Mouse (Mus musculus): ENCODE data around the gene Kif17.
"Not testable (repeated sequence)": the region's sequence is repeated elsewhere in the genome, so short reads cannot be mapped to it uniquely, and the experiment has no call there.

The Kif17 gene

GRCm38 (mm10) chr4:138315781-138316180 lies 65.5 kb downstream of the Kif17 start:
- DNase-seq, result no peak

GRCm38 (mm10) chr4:138316369-138316768 lies 66.1 kb downstream of the Kif17 start:
- DNase-seq, result no peak

- peak in 1 of 2 experiments; percentile 65 for DNase-seq
Measured at GRCm38 (mm10) chr4:138318509-138319266, 68.5 kb downstream of the Kif17 start.

- DNase-seq, result peak; percentile 84 to 88
Measured at GRCm38 (mm10) chr4:138319508-138319907, 69.3 kb downstream of the Kif17 start.

GRCm38 (mm10) chr4:138320711-138321110 lies 70.5 kb downstream of the Kif17 start:
- peak in 1 of 2 experiments; percentile 32 for DNase-seq

- peak in 1 of 2 experiments; percentile 39 for DNase-seq
Measured at GRCm38 (mm10) chr4:138321488-138321887, 71.3 kb downstream of the Kif17 start.

- DNase-seq, result no peak
Measured at GRCm38 (mm10) chr4:138322692-138323091, 72.5 kb downstream of the Kif17 start.

GRCm38 (mm10) chr4:138323753-138324152 lies 73.5 kb downstream of the Kif17 start:
- DNase-seq, result peak in 1 of 2 experiments; percentile 36

GRCm38 (mm10) chr4:138324451-138324850 lies 74.2 kb downstream of the Kif17 start:
- no peak for DNase-seq

GRCm38 (mm10) chr4:138325466-138326076 lies 75.3 kb downstream of the Kif17 start:
- peak; percentile 99 for DNase-seq

GRCm38 (mm10) chr4:138326077-138326695 lies 76.0 kb downstream of the Kif17 start, which contains the start of gene Pink1:
Pink1 (minus strand) TSS chr4:138326307.
- DNase-seq, result peak; percentile 94

- DNase-seq, result not testable (repeated sequence)
Measured at GRCm38 (mm10) chr4:138327155-138327554, 76.9 kb downstream of the Kif17 start.

- no peak for DNase-seq
Measured at GRCm38 (mm10) chr4:138327891-138328470, 77.7 kb downstream of the Kif17 start.

GRCm38 (mm10) chr4:138330264-138330671 lies 80.0 kb downstream of the Kif17 start:
- DNase-seq, result no peak

- DNase-seq, result peak in 1 of 2 experiments; percentile 33
Measured at GRCm38 (mm10) chr4:138331647-138332046, 81.4 kb downstream of the Kif17 start.

- peak in 1 of 2 experiments; percentile 30 for DNase-seq
Measured at GRCm38 (mm10) chr4:138333135-138333534, 82.9 kb downstream of the Kif17 start.

- peak in 1 of 2 experiments; percentile 28 for DNase-seq
Measured at GRCm38 (mm10) chr4:138335036-138335435, 84.8 kb downstream of the Kif17 start.

GRCm38 (mm10) chr4:138335648-138336047 lies 85.4 kb downstream of the Kif17 start:
- DNase-seq, result peak; percentile 35 to 37

- no peak for DNase-seq
Measured at GRCm38 (mm10) chr4:138336876-138337275, 86.6 kb downstream of the Kif17 start.

GRCm38 (mm10) chr4:138337341-138337740 lies 87.1 kb downstream of the Kif17 start:
- DNase-seq, result no peak

GRCm38 (mm10) chr4:138339963-138340362 lies 89.7 kb downstream of the Kif17 start:
- peak; percentile 61 to 80 for DNase-seq

- no peak for DNase-seq
Measured at GRCm38 (mm10) chr4:138341393-138341792, 91.2 kb downstream of the Kif17 start.

GRCm38 (mm10) chr4:138342048-138342447 lies 91.8 kb downstream of the Kif17 start:
- DNase-seq, result peak in 1 of 2 experiments; percentile 32
